Mouse (Mus musculus) embryo, embryonic 11 days (tissue): ENCODE measurements around the gene Gsk3a.

Experiments
- DNase-seq: peaks from one replicate; pipeline ENCODE4 v3.0.0-alpha.2; 2015

Gsk3a gene

GRCm38 (mm10) chr7:25179606-25180161 lies 58.0 kb downstream of the Gsk3a start, which contains the start of gene Pou2f2:
Gene Pou2f2 (minus strand): TSS chr7:25179726.
- DNase-seq: peak; percentile 92

- peak; percentile 54 for DNase-seq
Observed at GRCm38 (mm10) chr7:25178787-25179605, 58.7 kb downstream of the Gsk3a start.

- no peak for DNase-seq
Observed at GRCm38 (mm10) chr7:25178317-25178716, 59.3 kb downstream of the Gsk3a start.
